Mouse (Mus musculus) gastrocnemius, postnatal 36 days (tissue): Measurements from ENCODE around the gene Sptan1. TPM values are rescaled to one million over a fixed set of nuclear protein-coding genes. Genes with fewer than 3 reads are reported as not detected.

ENCODE experiments used
- DNase-seq, 2 experiments: peaks; one replicate each; pipeline ENCODE4 v3.0.0; 2022
- intact Hi-C: fragments of 180-260 bp; cut with DNase I; formaldehyde crosslinking; loops from one replicate; pipeline ENCODE4 v1.15.1; 2025
- total RNA-seq, 2 experiments: library from RNA; stranded (reverse); gene quantifications; 2 replicates each; pipeline ENCODE4 v1.2.3; 2021

Sptan1 gene
- total RNA-seq, 2 experiments from 2014 or later: 42.0 to 55.4 TPM

- intact Hi-C loops: no loop called here
Observed at GRCm38 (mm10) chr2:30056736-30057135, 91.4 kb downstream of the Sptan1 start.

GRCm38 (mm10) chr2:30057223-30057904 lies 92.0 kb downstream of the Sptan1 start, which contains the start of gene Set:
Set (plus strand) TSS chr2:30057378.
- no peak for DNase-seq
- intact Hi-C loops: no loop called here

More at GRCm38 (mm10) chr2:30056736-30057135, 91.4 kb downstream of the Sptan1 start:
- no peak for DNase-seq

GRCm38 (mm10) chr2:30058418-30058817 lies 93.1 kb downstream of the Sptan1 start:
- intact Hi-C loops: no loop called here
- no peak for DNase-seq

GRCm38 (mm10) chr2:30061215-30062166 lies 96.1 kb downstream of the Sptan1 start:
- intact Hi-C loops: no loop called here
- DNase-seq: peak in 1 of 2 experiments; percentile 30

- peak in 1 of 2 experiments; percentile 66 for DNase-seq
- intact Hi-C loops: no loop called here
Observed at GRCm38 (mm10) chr2:30062249-30063093, 97.1 kb downstream of the Sptan1 start.

GRCm38 (mm10) chr2:30063235-30063634 lies 97.9 kb downstream of the Sptan1 start:
- no peak for DNase-seq
- intact Hi-C loops: no loop called here

- intact Hi-C loops: no loop called here
Observed at GRCm38 (mm10) chr2:30063791-30064190, 98.4 kb downstream of the Sptan1 start.

GRCm38 (mm10) chr2:30064298-30064697 lies 98.9 kb downstream of the Sptan1 start:
- intact Hi-C loops: no loop called here
- DNase-seq: no peak

More at GRCm38 (mm10) chr2:30063791-30064190, 98.4 kb downstream of the Sptan1 start:
- DNase-seq: no peak

GRCm38 (mm10) chr2:30066046-30066901 lies 100.9 kb downstream of the Sptan1 start:
- DNase-seq: peak; percentile 89 to 95
- intact Hi-C loops: no loop called here

- peak in 1 of 2 experiments; percentile 31 for DNase-seq
- intact Hi-C loops: no loop called here
Observed at GRCm38 (mm10) chr2:30067031-30067888, 101.9 kb downstream of the Sptan1 start.

- intact Hi-C loops: no loop called here
- DNase-seq: no peak
Observed at GRCm38 (mm10) chr2:30067962-30068361, 102.6 kb downstream of the Sptan1 start.

- intact Hi-C loops: no loop called here
- DNase-seq: no peak
Observed at GRCm38 (mm10) chr2:30072875-30073274, 107.5 kb downstream of the Sptan1 start.

- no peak for DNase-seq
- intact Hi-C loops: no loop called here
Observed at GRCm38 (mm10) chr2:30073285-30073684, 107.9 kb downstream of the Sptan1 start.

GRCm38 (mm10) chr2:30075625-30076024 lies 110.3 kb downstream of the Sptan1 start:
- DNase-seq: no peak
- intact Hi-C loops: loop anchor here (5.0 kb wide), 2 partner anchors 33 to 92 kb away; no protein-coding TSS in a partner anchor

- intact Hi-C loops: loop anchor here (5.0 kb wide), 2 partner anchors 34 to 91 kb away; no protein-coding TSS in a partner anchor
- DNase-seq: no peak
Observed at GRCm38 (mm10) chr2:30076439-30076838, 111.1 kb downstream of the Sptan1 start.

- intact Hi-C loops: loop anchor here (5.0 kb wide), 2 partner anchors 35 to 90 kb away; no protein-coding TSS in a partner anchor
- no peak for DNase-seq
Observed at GRCm38 (mm10) chr2:30076959-30077358, 111.6 kb downstream of the Sptan1 start.

GRCm38 (mm10) chr2:30077502-30078348 lies 112.4 kb downstream of the Sptan1 start, which contains the start of gene Pkn3:
Pkn3 (plus strand) TSS chr2:30077684.
- intact Hi-C loops: loop anchor here (5.0 kb wide), 2 partner anchors 35 to 90 kb away; no protein-coding TSS in a partner anchor
- DNase-seq: peak; percentile 78 to 82
